Mouse (Mus musculus): ENCODE data around the gene Isg20l2. TPM values are rescaled to one million over a fixed set of nuclear protein-coding genes. Genes with fewer than 3 reads are reported as not detected.
"Not testable (repeated sequence)": the region's sequence is repeated elsewhere in the genome, so short reads cannot be mapped to it uniquely, and the experiment has no call there.

Gene Isg20l2
- polyA plus RNA-seq, 1 experiment from 2014 or later = 20.0 TPM

GRCm38 (mm10) chr3:87893367-87893905 is 36.7 kb upstream of the Isg20l2 start:
- Histone ChIP-seq H3K9me3 (replicated peaks; ENCODE audit: control insufficient read depth, low read length) (no peaks in the 10 kb centered on the region), H3K27me3 (replicated peaks; ENCODE audit: control insufficient read depth, insufficient read depth, low read length) (no peaks in the 10 kb centered on the region), H3K27ac (ENCODE audit: low read depth, low read length) (no peak overlapping the region), H3K4me3 (ENCODE audit: low read depth, low read length) (no peak overlapping the region), H3K4me2 (ENCODE audit: low read length) (no peak overlapping the region), H3K4me1 (ENCODE audit: control insufficient read depth, insufficient read depth, low read length) (no peaks in the 10 kb centered on the region), H3K36me3 (ENCODE audit: control insufficient read depth, insufficient read depth, low read length) (no peaks in the 10 kb centered on the region), H3K9ac (ENCODE audit: low read length) (no peak overlapping the region)
- ATAC-seq (no peak), DNase-seq (ENCODE audit: low spot score) (no peak)
- WGBS = 68% methylated on average over 3 of the region's 3 CpGs

DNA sequence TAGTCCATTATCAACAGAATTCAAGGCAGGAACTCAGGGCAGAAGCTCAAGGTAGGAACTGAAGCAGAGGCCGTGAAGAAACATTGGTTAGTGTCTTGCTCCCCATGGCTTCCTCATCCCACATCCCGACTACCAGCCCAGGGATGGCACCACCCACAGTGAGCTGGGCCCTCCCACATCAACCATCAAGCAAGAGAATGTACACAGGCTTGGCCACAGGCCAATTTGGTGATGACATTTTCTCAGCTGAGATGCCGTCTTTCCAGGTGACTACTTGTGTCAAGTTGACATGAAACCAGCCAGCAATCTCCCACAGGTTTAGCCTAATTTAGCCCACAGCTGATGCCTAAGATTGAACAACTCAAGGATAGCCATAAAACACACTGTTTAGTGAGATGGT is 30.8 kb upstream of the Isg20l2 start:
- H3K27me3 ChIP-seq (replicated peaks; ENCODE audit: control insufficient read depth, insufficient read depth, low read length) = no peaks in the 10 kb centered on the region
- no peaks in the 10 kb centered on the region for H3K36me3 ChIP-seq (ENCODE audit: control insufficient read depth, insufficient read depth, low read length)
- H3K4me2 ChIP-seq (ENCODE audit: low read length) = no peak overlapping the region
- no peak overlapping the region for H3K4me3 ChIP-seq (ENCODE audit: low read depth, low read length)
- no peak overlapping the region for H3K27ac ChIP-seq (ENCODE audit: low read depth, low read length)
- ATAC-seq (no peak), DNase-seq (ENCODE audit: low spot score) (no peak)
- H3K4me1 ChIP-seq (ENCODE audit: control insufficient read depth, insufficient read depth, low read length) = no peaks in the 10 kb centered on the region
- WGBS = 70% methylated on average over 3 of the region's 3 CpGs
- H3K9me3 ChIP-seq (replicated peaks; ENCODE audit: control insufficient read depth, low read length) = no peaks in the 10 kb centered on the region
- no peak overlapping the region for H3K9ac ChIP-seq (ENCODE audit: low read length)

- Histone ChIP-seq H3K4me3 (ENCODE audit: low read depth, low read length) (no peak overlapping the region), H3K4me1 (ENCODE audit: control insufficient read depth, insufficient read depth, low read length) (no peaks in the 10 kb centered on the region), H3K4me2 (ENCODE audit: low read length) (no peak overlapping the region), H3K9me3 (replicated peaks; ENCODE audit: control insufficient read depth, low read length) (no peaks in the 10 kb centered on the region), H3K36me3 (ENCODE audit: control insufficient read depth, insufficient read depth, low read length) (no peaks in the 10 kb centered on the region), H3K27ac (ENCODE audit: low read depth, low read length) (no peak overlapping the region), H3K27me3 (replicated peaks; ENCODE audit: control insufficient read depth, insufficient read depth, low read length) (no peaks in the 10 kb centered on the region), H3K9ac (ENCODE audit: low read length) (no peak overlapping the region)
- 81% methylated on average over 3 of the region's 3 CpGs for WGBS
- ATAC-seq = no peak
- no peak for DNase-seq (ENCODE audit: low spot score)
Measured at GRCm38 (mm10) chr3:87899776-87900175, 30.3 kb upstream of the Isg20l2 start.

- H3K4me2 ChIP-seq (ENCODE audit: low read length) = no peak overlapping the region
- no peak overlapping the region for H3K27ac ChIP-seq (ENCODE audit: low read depth, low read length)
- no peaks in the 10 kb centered on the region for H3K27me3 ChIP-seq (replicated peaks; ENCODE audit: control insufficient read depth, insufficient read depth, low read length)
- no peaks in the 10 kb centered on the region for H3K36me3 ChIP-seq (ENCODE audit: control insufficient read depth, insufficient read depth, low read length)
- H3K4me3 ChIP-seq (ENCODE audit: low read depth, low read length) = no peak overlapping the region
- ATAC-seq = no peak
- no peaks in the 10 kb centered on the region for H3K9me3 ChIP-seq (replicated peaks; ENCODE audit: control insufficient read depth, low read length)
- DNase-seq (ENCODE audit: low spot score) = no peak
- H3K9ac ChIP-seq (ENCODE audit: low read length) = no peak overlapping the region
- no peaks in the 10 kb centered on the region for H3K4me1 ChIP-seq (ENCODE audit: control insufficient read depth, insufficient read depth, low read length)
- WGBS = 59% methylated on average over 1 of the region's 1 CpGs
Measured at GRCm38 (mm10) chr3:87901036-87901624, 29.0 kb upstream of the Isg20l2 start.

- DNase-seq (ENCODE audit: low spot score); H3K4me2 ChIP-seq (ENCODE audit: low read length); H3K9me3 ChIP-seq (replicated peaks; ENCODE audit: control insufficient read depth, low read length); H3K4me1 ChIP-seq (ENCODE audit: control insufficient read depth, insufficient read depth, low read length); H3K27me3 ChIP-seq (replicated peaks; ENCODE audit: control insufficient read depth, insufficient read depth, low read length); H3K4me3 ChIP-seq (ENCODE audit: low read depth, low read length); H3K9ac ChIP-seq (ENCODE audit: low read length); H3K27ac ChIP-seq (ENCODE audit: low read depth, low read length); ATAC-seq; H3K36me3 ChIP-seq (ENCODE audit: control insufficient read depth, insufficient read depth, low read length): not testable (repeated sequence)
- WGBS = 89% methylated on average over 5 of the region's 6 CpGs
Measured at GRCm38 (mm10) chr3:87901959-87902358, 28.2 kb upstream of the Isg20l2 start.

DNA sequence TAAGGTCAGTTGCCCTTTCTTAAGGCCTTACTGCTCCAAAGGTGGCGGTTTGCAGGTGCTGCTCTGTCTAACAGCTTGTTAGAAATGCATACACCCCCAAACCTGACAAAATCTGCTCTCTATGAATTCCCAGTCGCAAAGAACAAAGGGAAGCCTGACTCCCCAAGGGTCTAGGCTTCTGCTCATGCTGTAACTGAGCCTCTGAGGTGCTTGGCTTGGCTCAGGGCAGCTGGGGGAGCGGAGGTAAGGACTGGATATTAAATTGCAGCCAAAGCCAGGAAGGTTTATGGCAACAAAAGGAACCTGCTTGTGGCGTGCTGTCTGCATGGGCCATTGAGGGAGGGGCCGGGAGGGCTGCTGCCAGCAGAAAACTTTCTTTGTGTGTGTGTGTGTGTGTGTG is 26.3 kb upstream of the Isg20l2 start:
- ATAC-seq = no peak

GRCm38 (mm10) chr3:87905880-87906485 is 24.1 kb upstream of the Isg20l2 start, which contains the start of gene Hdgf:
Gene Hdgf, plus strand, starts transcription at chr3:87906321.
- ATAC-seq = peak; percentile 97
- Histone ChIP-seq H3K9ac (ENCODE audit: low read length) (peak within 1 kb of the TSS; percentile 96), H3K27ac (ENCODE audit: low read depth, low read length) (peak within 1 kb of the TSS; percentile 95), H3K4me3 (ENCODE audit: low read depth, low read length) (peak within 1 kb of the TSS; percentile 98), H3K4me1 (ENCODE audit: control insufficient read depth, insufficient read depth, low read length) (peaks cover 26% of the 10 kb centered on the region), H3K9me3 (replicated peaks; ENCODE audit: control insufficient read depth, low read length) (no peaks in the 10 kb centered on the region), H3K36me3 (ENCODE audit: control insufficient read depth, insufficient read depth, low read length) (no peaks in the 10 kb centered on the region), H3K27me3 (replicated peaks; ENCODE audit: control insufficient read depth, insufficient read depth, low read length) (no peaks in the 10 kb centered on the region), H3K4me2 (ENCODE audit: low read length) (peak within 1 kb of the TSS; percentile 70)
- WGBS = under 1% methylated on average over 55 of the region's 57 CpGs
- peak; percentile 99 for DNase-seq (ENCODE audit: low spot score)

More for the DNA sequence above, 26.3 kb upstream of the Isg20l2 start:
- H3K4me2 ChIP-seq (ENCODE audit: low read length) = no peak overlapping the region
- H3K27ac ChIP-seq (ENCODE audit: low read depth, low read length) = no peak overlapping the region
- no peak for DNase-seq (ENCODE audit: low spot score)
- 47% methylated on average over 5 of the region's 5 CpGs for WGBS
- H3K9me3 ChIP-seq (replicated peaks; ENCODE audit: control insufficient read depth, low read length) = no peaks in the 10 kb centered on the region
- no peak overlapping the region for H3K9ac ChIP-seq (ENCODE audit: low read length)
- H3K4me1 ChIP-seq (ENCODE audit: control insufficient read depth, insufficient read depth, low read length) = peaks cover 13% of the 10 kb centered on the region
- no peaks in the 10 kb centered on the region for H3K36me3 ChIP-seq (ENCODE audit: control insufficient read depth, insufficient read depth, low read length)
- H3K4me3 ChIP-seq (ENCODE audit: low read depth, low read length) = no peak overlapping the region
- no peaks in the 10 kb centered on the region for H3K27me3 ChIP-seq (replicated peaks; ENCODE audit: control insufficient read depth, insufficient read depth, low read length)

- peak overlapping the region; percentile 96 for H3K9ac ChIP-seq (ENCODE audit: low read length)
- H3K36me3 ChIP-seq (ENCODE audit: control insufficient read depth, insufficient read depth, low read length) = no peaks in the 10 kb centered on the region
- H3K27me3 ChIP-seq (replicated peaks; ENCODE audit: control insufficient read depth, insufficient read depth, low read length) = no peaks in the 10 kb centered on the region
- H3K4me2 ChIP-seq (ENCODE audit: low read length) = peak overlapping the region; percentile 70
- WGBS = 0% methylated on average over 37 of the region's 47 CpGs
- H3K9me3 ChIP-seq (replicated peaks; ENCODE audit: control insufficient read depth, low read length) = no peaks in the 10 kb centered on the region
- ATAC-seq (peak; percentile 38), DNase-seq (ENCODE audit: low spot score) (peak; percentile 32)
- H3K4me3 ChIP-seq (ENCODE audit: low read depth, low read length) = peak overlapping the region; percentile 98
- peak overlapping the region; percentile 95 for H3K27ac ChIP-seq (ENCODE audit: low read depth, low read length)
- peaks cover 29% of the 10 kb centered on the region for H3K4me1 ChIP-seq (ENCODE audit: control insufficient read depth, insufficient read depth, low read length)
Measured at GRCm38 (mm10) chr3:87906601-87906980, 23.5 kb upstream of the Isg20l2 start.

Measured in forebrain, embryonic 14.5 days (tissue).